Mouse (Mus musculus): ENCODE data around the gene Lima1. TPM values are rescaled to one million over a fixed set of nuclear protein-coding genes. Genes with fewer than 3 reads are reported as not detected.

The Lima1 gene
- polyA plus RNA-seq, 1 experiment from 2014 or later: 29.5 TPM

DNA sequence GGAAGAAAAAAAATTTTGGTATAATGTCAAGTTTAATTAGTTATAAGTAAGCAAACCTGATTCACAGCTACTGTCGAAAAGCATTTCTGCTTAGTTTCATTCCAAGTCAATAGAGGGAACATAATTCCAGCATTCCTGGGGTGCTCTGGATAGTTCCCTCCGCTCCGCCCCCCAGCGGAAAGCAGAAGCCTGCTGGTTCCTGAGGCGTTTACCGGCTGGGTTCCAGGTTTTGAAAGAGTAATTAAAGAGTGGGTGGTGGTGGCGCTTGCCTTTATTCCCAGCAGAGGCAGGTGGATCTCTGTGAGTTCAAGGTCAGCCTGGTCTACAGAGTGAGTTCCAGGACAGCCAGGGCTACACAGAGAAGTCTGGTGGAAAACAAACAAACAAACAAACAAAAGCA, 10.2 kb downstream of the Lima1 start:
- 88% methylated on average over 7 of the region's 7 CpGs for WGBS
- Histone ChIP-seq H3K27ac (no peak overlapping the region), H3K27me3 (ENCODE audit: insufficient read depth, poor library complexity, severe bottlenecking) (no peaks in the 10 kb centered on the region), H3K4me1 (replicated peaks) (0 out of 2 replicates have a peak, but pooled peaks cover 7% of the 10 kb centered on the region), H3K4me3 (no peak overlapping the region), H3K9me3 (no peaks in the 10 kb centered on the region), H3K36me3 (peaks cover 5% of the 10 kb centered on the region; the same call in 1 of the 2 replicates)
- no peak for DNase-seq (ENCODE audit: low spot score)

- Histone ChIP-seq H3K4me3 (no peak overlapping the region), H3K36me3 (peaks cover 5% of the 10 kb centered on the region; the same call in 1 of the 2 replicates), H3K4me1 (replicated peaks) (0 out of 2 replicates have a peak, but pooled peaks cover 12% of the 10 kb centered on the region), H3K9me3 (no peaks in the 10 kb centered on the region), H3K27ac (no peak overlapping the region), H3K27me3 (ENCODE audit: insufficient read depth, poor library complexity, severe bottlenecking) (no peaks in the 10 kb centered on the region)
- no peak for DNase-seq (ENCODE audit: low spot score)
- WGBS: 92% methylated on average over 8 of the region's 8 CpGs
These were observed 11.5 kb downstream of the Lima1 start for GRCm38 (mm10) chr15:99863786-99864185.

DNA sequence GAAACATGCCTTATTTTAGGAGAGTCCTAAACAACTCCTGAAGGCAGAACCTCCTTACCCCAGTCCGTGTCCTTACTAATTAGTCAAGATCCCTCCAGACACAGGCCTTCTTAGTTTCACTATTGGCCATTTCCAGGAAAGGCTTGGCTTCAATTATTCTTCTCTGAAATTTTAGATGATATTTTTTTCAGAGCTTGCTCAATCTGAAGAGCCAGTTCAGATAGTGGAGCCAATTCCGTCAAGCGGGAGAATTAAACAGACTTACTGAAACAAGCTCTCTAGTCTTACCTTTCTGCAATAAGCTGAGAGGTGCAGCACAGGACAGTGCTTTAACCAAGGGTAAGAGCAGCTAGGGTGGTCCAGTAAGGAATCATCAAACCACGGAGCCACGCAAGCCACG, 11.9 kb downstream of the Lima1 start:
- Histone ChIP-seq H3K9me3 (no peaks in the 10 kb centered on the region), H3K27ac (no peak overlapping the region), H3K4me3 (no peak overlapping the region), H3K4me1 (replicated peaks) (0 out of 2 replicates have a peak, but pooled peaks cover 12% of the 10 kb centered on the region), H3K36me3 (peaks cover 5% of the 10 kb centered on the region; the same call in 1 of the 2 replicates), H3K27me3 (ENCODE audit: insufficient read depth, poor library complexity, severe bottlenecking) (no peaks in the 10 kb centered on the region)
- no peak for DNase-seq (ENCODE audit: low spot score)
- 97% methylated on average over 6 of the region's 6 CpGs for WGBS

DNA sequence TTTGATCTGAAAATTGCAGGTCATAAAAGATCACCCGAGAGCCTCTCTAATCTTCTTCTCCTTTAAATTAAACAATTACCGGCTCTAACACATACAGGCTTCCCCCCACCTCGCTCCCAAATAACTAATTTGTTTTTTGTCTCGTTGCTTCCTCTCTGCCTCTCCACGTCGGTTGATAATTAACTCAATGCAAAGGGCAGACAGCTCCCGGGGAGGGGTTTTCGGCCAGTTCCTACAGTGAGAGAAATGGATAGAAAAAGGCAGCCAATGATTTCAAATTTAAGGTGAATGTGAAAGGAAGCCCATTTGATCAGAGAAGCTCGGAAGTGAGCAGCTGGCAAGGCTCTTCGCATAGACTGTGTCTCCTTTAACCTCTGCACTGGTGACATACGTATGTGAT, 12.8 kb downstream of the Lima1 start:
- H3K9me3 ChIP-seq: no peaks in the 10 kb centered on the region
- no peak overlapping the region for H3K4me3 ChIP-seq
- H3K36me3 ChIP-seq: peaks cover 5% of the 10 kb centered on the region; the same call in 1 of the 2 replicates
- no peak for DNase-seq (ENCODE audit: low spot score)
- H3K4me1 ChIP-seq (replicated peaks): peaks cover 13% of the 10 kb centered on the region; the same call in 1 of the 2 replicates
- 77% methylated on average over 11 of the region's 11 CpGs for WGBS
- no peaks in the 10 kb centered on the region for H3K27me3 ChIP-seq (ENCODE audit: insufficient read depth, poor library complexity, severe bottlenecking)
- no peak overlapping the region for H3K27ac ChIP-seq

GRCm38 (mm10) chr15:99861955-99862354, 13.3 kb downstream of the Lima1 start:
- H3K27ac ChIP-seq: peak overlapping the region; percentile 59
- 53% methylated on average over 11 of the region's 11 CpGs for WGBS
- no peak overlapping the region for H3K4me3 ChIP-seq

DNA sequence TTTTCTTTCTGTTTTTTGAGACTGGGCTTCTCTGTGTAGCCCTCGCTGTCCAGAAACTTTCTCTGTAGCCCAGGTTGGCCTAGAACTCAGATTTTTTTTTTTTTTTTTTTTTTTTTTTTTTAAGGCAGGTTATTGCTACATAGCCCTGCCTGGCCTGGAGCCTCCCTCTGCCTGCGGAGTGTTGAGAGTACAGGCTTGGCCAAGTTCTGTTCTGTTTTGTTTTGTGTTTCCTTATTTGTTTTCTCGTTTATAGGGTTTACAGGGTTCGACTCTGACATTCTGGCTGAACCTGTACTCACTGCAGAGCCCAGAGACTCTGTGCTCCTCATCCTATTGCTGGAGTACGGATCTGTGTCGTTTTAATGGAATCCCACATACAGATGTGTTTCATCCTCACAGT, 13.7 kb downstream of the Lima1 start:
- no peaks in the 10 kb centered on the region for H3K9me3 ChIP-seq
- H3K4me1 ChIP-seq (replicated peaks): peaks cover 18% of the 10 kb centered on the region; the same call in 1 of the 2 replicates
- DNase-seq (ENCODE audit: low spot score): no peak
- peak overlapping the region; percentile 59; the same call in 1 of the 2 replicates for H3K27ac ChIP-seq
- 82% methylated on average over 6 of the region's 6 CpGs for WGBS
- H3K36me3 ChIP-seq: peaks cover 5% of the 10 kb centered on the region; the same call in 1 of the 2 replicates
- H3K27me3 ChIP-seq (ENCODE audit: insufficient read depth, poor library complexity, severe bottlenecking): no peaks in the 10 kb centered on the region
- H3K4me3 ChIP-seq: no peak overlapping the region

More at GRCm38 (mm10) chr15:99861955-99862354, 13.3 kb downstream of the Lima1 start:
- peaks cover 17% of the 10 kb centered on the region; the same call in 1 of the 2 replicates for H3K4me1 ChIP-seq (replicated peaks)
- H3K27me3 ChIP-seq (ENCODE audit: insufficient read depth, poor library complexity, severe bottlenecking): no peaks in the 10 kb centered on the region
- DNase-seq (ENCODE audit: low spot score): peak; percentile 29
- H3K9me3 ChIP-seq: no peaks in the 10 kb centered on the region
- H3K36me3 ChIP-seq: peaks cover 5% of the 10 kb centered on the region; the same call in 1 of the 2 replicates

GRCm38 (mm10) chr15:99859644-99860392, 15.4 kb downstream of the Lima1 start:
- no peaks in the 10 kb centered on the region for H3K9me3 ChIP-seq
- peaks cover 15% of the 10 kb centered on the region; the same call in 1 of the 2 replicates for H3K4me1 ChIP-seq (replicated peaks)
- no peak for DNase-seq (ENCODE audit: low spot score)
- H3K36me3 ChIP-seq: peaks cover 5% of the 10 kb centered on the region; the same call in 1 of the 2 replicates
- no peak overlapping the region for H3K27ac ChIP-seq
- no peaks in the 10 kb centered on the region for H3K27me3 ChIP-seq (ENCODE audit: insufficient read depth, poor library complexity, severe bottlenecking)
- 74% methylated on average over 9 of the region's 9 CpGs for WGBS
- H3K4me3 ChIP-seq: no peak overlapping the region

DNA sequence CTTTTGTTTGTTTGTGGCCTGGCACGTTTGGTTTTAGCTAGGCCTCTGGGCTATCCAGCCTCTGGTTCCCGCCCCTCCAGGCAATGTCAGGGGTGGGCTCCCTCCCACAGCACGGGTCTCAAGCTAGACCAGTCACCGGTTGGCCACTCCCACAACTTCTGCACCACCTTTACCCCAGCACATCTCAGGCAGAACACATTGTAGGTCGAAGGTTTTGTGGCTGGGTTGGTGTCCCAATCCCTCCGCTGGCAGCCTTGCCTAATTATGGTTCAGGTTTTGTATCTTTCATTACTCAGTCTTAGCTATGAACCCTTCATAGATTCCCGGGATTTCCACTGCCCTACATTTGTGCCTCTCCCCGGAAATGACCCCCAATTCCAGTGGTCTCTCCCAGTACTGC, 17.8 kb downstream of the Lima1 start:
- Histone ChIP-seq H3K27ac (no peak overlapping the region), H3K4me3 (no peak overlapping the region), H3K9me3 (no peaks in the 10 kb centered on the region), H3K4me1 (replicated peaks) (peaks cover 15% of the 10 kb centered on the region; the same call in 1 of the 2 replicates), H3K27me3 (ENCODE audit: insufficient read depth, poor library complexity, severe bottlenecking) (no peaks in the 10 kb centered on the region), H3K36me3 (no peaks in the 10 kb centered on the region)
- no peak for DNase-seq (ENCODE audit: low spot score)
- WGBS: 63% methylated on average over 8 of the region's 8 CpGs

GRCm38 (mm10) chr15:99855119-99855518, 20.1 kb downstream of the Lima1 start:
- no peak overlapping the region for H3K4me3 ChIP-seq
- no peaks in the 10 kb centered on the region for H3K36me3 ChIP-seq
- 66% methylated on average over 3 of the region's 3 CpGs for WGBS
- H3K27ac ChIP-seq: no peak overlapping the region
- no peaks in the 10 kb centered on the region for H3K27me3 ChIP-seq (ENCODE audit: insufficient read depth, poor library complexity, severe bottlenecking)
- no peak for DNase-seq (ENCODE audit: low spot score)
- peaks cover 15% of the 10 kb centered on the region; the same call in 1 of the 2 replicates for H3K4me1 ChIP-seq (replicated peaks)
- no peaks in the 10 kb centered on the region for H3K9me3 ChIP-seq

DNA sequence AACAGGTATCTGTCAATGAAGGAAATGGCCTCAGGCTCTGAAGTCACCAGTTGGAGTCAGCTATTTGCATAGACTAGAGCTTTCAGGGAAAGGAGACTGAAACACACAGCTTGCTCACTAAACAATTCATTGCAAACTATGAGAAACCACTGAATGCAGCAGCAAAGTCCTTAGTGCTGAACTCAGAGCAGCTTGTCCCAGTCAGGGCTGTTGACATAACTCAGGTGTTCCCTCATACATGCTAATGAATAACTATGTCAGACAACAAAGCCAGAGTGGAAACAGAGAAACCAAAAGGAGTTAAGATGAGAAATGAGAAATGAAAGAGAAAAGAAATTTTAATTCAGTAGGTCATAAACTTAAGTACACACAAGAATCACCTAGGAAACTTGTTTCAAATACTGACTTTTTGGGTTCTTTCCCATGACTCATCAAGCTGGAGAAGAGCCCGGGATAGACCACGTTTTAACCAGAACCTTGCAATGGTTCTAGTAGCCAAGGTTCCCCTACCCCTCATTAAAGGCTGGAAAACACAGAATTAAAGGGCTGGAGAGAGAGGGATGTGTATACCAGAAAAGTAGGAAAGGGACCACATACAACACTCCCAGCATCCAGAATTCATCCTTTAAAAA, 22.5 kb downstream of the Lima1 start:
- 85% methylated on average over 2 of the region's 2 CpGs for WGBS

GRCm38 (mm10) chr15:99850265-99850664, 25.0 kb downstream of the Lima1 start:
- Histone ChIP-seq H3K9me3 (no peaks in the 10 kb centered on the region), H3K27ac (no peak overlapping the region), H3K27me3 (ENCODE audit: insufficient read depth, poor library complexity, severe bottlenecking) (no peaks in the 10 kb centered on the region), H3K4me3 (no peak overlapping the region), H3K36me3 (no peaks in the 10 kb centered on the region), H3K4me1 (replicated peaks) (peaks cover 7% of the 10 kb centered on the region; the same call in 1 of the 2 replicates)
- DNase-seq (ENCODE audit: low spot score): no peak
- WGBS: 81% methylated on average over 3 of the region's 3 CpGs

More for the DNA sequence above, 22.5 kb downstream of the Lima1 start:
- H3K9me3 ChIP-seq: no peaks in the 10 kb centered on the region
- DNase-seq (ENCODE audit: low spot score): no peak
- H3K36me3 ChIP-seq: no peaks in the 10 kb centered on the region
- H3K4me3 ChIP-seq: no peak overlapping the region
- no peaks in the 10 kb centered on the region for H3K27me3 ChIP-seq (ENCODE audit: insufficient read depth, poor library complexity, severe bottlenecking)
- peaks cover 11% of the 10 kb centered on the region; the same call in 1 of the 2 replicates for H3K4me1 ChIP-seq (replicated peaks)
- no peak overlapping the region for H3K27ac ChIP-seq

- H3K4me3 ChIP-seq: no peak overlapping the region
- H3K9me3 ChIP-seq: no peaks in the 10 kb centered on the region
- no peak for DNase-seq (ENCODE audit: low spot score)
- no peak overlapping the region for H3K27ac ChIP-seq
- H3K27me3 ChIP-seq (ENCODE audit: insufficient read depth, poor library complexity, severe bottlenecking): no peaks in the 10 kb centered on the region
- H3K4me1 ChIP-seq (replicated peaks): peaks cover 7% of the 10 kb centered on the region; the same call in 1 of the 2 replicates
- 86% methylated on average over 8 of the region's 8 CpGs for whole genome bisulfite sequencing
- H3K36me3 ChIP-seq: no peaks in the 10 kb centered on the region
These were observed 27.3 kb downstream of the Lima1 start for GRCm38 (mm10) chr15:99847937-99848336.

Measured in hindbrain, embryonic 10.5 days (tissue).